Mouse (Mus musculus) neural tube, embryonic 15.5 days (tissue): Measurements from ENCODE around the gene Golim4. TPM values are rescaled to one million over a fixed set of nuclear protein-coding genes. Genes with fewer than 3 reads are reported as not detected.

Source experiments
- ATAC-seq: fragments of 200-750 bp; cut with Nextera tagmentation; 2 replicates; pipeline ENCODE4 v1.8.0; 2017; ENCODE audit warnings: mild to moderate bottlenecking, moderate TSS enrichment, moderate library complexity; ENCODE audit not compliant: low FRiP score
- H3K27ac ChIP-seq: fragments of 300-500 bp; sonication (generic); replicated peaks from 2 replicates; pipeline ENCODE4 v1.5.1; 2015; ENCODE audit warnings: mild to moderate bottlenecking, inconsistent platforms
- H3K27me3 ChIP-seq: fragments of 300-500 bp; sonication (generic); replicated peaks from 2 replicates; pipeline ENCODE4 v1.6.1; 2015; ENCODE audit warnings: inconsistent platforms
- H3K36me3 ChIP-seq: fragments of 300-500 bp; sonication (generic); 2 replicates; pipeline ENCODE4 v1.6.1; 2015; ENCODE audit warnings: inconsistent platforms
- H3K4me1 ChIP-seq: fragments of 300-500 bp; sonication (generic); 2 replicates; pipeline ENCODE4 v1.6.1; 2015; ENCODE audit warnings: inconsistent platforms
- H3K4me2 ChIP-seq: fragments of 300-500 bp; sonication (generic); 2 replicates; pipeline ENCODE4 v1.6.1; 2015; ENCODE audit warnings: inconsistent platforms, mild to moderate bottlenecking, moderate library complexity
- H3K4me3 ChIP-seq: fragments of 300-500 bp; sonication (generic); replicated peaks from 2 replicates; pipeline ENCODE4 v1.5.1; 2015; ENCODE audit warnings: mild to moderate bottlenecking, inconsistent platforms
- H3K9ac ChIP-seq: fragments of 300-500 bp; sonication (generic); replicated peaks from 2 replicates; pipeline ENCODE4 v1.6.1; 2015; ENCODE audit warnings: mild to moderate bottlenecking, inconsistent platforms
- H3K9me3 ChIP-seq: fragments of 300-500 bp; sonication (generic); replicated peaks from 2 replicates; pipeline ENCODE4 v1.6.1; 2016; ENCODE audit warnings: inconsistent platforms
- whole genome bisulfite sequencing: fragments of 180-500 bp; shearing (Covaris S2); methylation state at CpG from one replicate; pipeline ENCODE4 v1.1.7; 2015; ENCODE audit warnings: mixed read lengths; 5-methylcytosine and 5-hydroxymethylcytosine counted together
- polyA plus RNA-seq: library from polyadenylated mRNA; unstranded; fragments of >200 nt; fragmentation: Nextera tagmentation; extraction: Ambion mirVana; gene quantifications from 2 replicates; pipeline ENCODE4 v1.2.1, GENCODE M21; 2015

Gene Golim4
- polyA plus RNA-seq, 1 experiment from 2014 or later = 21.3 TPM

DNA sequence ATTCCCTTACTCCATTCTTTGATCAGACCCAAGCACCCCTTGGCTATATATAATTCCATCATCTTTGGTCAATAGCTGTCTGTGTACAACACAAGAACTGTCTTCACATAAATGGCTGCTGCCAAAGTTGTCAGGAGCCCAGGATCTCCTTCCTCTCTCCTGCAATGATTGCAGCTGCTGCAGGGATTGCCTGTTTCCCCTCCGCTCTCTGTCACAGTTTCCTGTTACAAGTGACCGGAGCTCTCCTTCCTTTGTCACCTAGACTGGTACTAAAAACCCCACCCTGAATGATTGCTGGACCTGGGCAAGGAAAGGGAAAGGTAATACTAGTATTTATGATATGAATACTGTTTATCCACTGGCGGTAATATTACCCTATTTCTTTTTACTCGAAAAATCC is 44.0 kb downstream of the Golim4 start:
- Histone ChIP-seq H3K27ac (no peak overlapping the region), H3K4me2 (no peak overlapping the region), H3K27me3 (no peaks in the 10 kb centered on the region), H3K4me3 (no peak overlapping the region), H3K9me3 (no peaks in the 10 kb centered on the region), H3K9ac (no peak overlapping the region), H3K36me3 (no peaks in the 10 kb centered on the region), H3K4me1 (no peaks in the 10 kb centered on the region)
- WGBS = 73% methylated on average over 4 of the region's 4 CpGs
- ATAC-seq = no peak

DNA sequence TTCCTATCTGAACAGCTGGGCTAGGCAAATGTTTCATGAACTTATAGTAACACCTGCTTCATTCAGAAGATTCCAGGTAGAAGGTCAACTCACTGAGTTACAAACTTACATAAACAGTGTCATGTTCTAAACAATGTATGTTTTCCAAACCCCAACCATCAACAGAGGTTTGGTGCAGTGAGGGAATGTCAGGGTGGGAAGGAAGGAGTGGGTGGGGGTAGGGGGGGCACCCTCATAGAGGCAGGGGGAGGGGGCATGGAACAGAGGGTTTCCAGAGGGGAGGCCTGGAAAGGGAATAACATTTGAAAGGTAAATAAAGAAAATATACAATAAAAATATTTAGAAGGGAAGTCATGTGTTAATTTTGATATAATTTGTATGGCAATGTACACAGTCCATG is 46.0 kb downstream of the Golim4 start:
- Histone ChIP-seq H3K4me1 (no peaks in the 10 kb centered on the region), H3K27me3 (no peaks in the 10 kb centered on the region), H3K9ac (no peak overlapping the region), H3K27ac (no peak overlapping the region), H3K4me2 (no peak overlapping the region), H3K4me3 (no peak overlapping the region), H3K36me3 (0 out of 2 replicates have a peak, but pooled peaks cover 4% of the 10 kb centered on the region), H3K9me3 (no peaks in the 10 kb centered on the region)
- no peak; the same call in 1 of the 2 replicates for ATAC-seq

DNA sequence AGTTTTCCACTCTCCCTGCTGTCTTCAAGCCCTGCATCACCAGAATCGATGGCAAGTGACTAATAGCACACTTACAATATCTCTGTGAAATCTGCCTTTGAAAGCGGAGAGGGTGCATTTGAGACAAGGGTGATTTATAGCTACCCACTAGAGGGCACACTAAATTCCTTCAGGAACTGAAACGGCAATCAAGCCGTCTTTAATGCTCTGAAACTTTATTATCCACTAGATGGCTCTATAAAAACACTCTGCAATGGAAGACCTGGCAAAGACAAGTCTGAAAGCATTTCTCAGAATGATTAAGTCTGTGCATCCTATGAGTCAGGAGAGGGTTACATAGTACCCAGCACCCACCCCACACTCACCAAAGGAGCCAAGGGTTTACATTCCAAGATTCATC is 46.5 kb downstream of the Golim4 start:
- Histone ChIP-seq H3K36me3 (0 out of 2 replicates have a peak, but pooled peaks cover 4% of the 10 kb centered on the region), H3K4me2 (peak overlapping the region; percentile 5; the same call in 1 of the 2 replicates), H3K4me3 (no peak overlapping the region), H3K27me3 (no peaks in the 10 kb centered on the region), H3K9ac (no peak overlapping the region), H3K4me1 (no peaks in the 10 kb centered on the region), H3K9me3 (no peaks in the 10 kb centered on the region), H3K27ac (no peak overlapping the region)
- ATAC-seq = peak; percentile 61; the same call in 1 of the 2 replicates
- WGBS = 1% methylated on average over 4 of the region's 4 CpGs

DNA sequence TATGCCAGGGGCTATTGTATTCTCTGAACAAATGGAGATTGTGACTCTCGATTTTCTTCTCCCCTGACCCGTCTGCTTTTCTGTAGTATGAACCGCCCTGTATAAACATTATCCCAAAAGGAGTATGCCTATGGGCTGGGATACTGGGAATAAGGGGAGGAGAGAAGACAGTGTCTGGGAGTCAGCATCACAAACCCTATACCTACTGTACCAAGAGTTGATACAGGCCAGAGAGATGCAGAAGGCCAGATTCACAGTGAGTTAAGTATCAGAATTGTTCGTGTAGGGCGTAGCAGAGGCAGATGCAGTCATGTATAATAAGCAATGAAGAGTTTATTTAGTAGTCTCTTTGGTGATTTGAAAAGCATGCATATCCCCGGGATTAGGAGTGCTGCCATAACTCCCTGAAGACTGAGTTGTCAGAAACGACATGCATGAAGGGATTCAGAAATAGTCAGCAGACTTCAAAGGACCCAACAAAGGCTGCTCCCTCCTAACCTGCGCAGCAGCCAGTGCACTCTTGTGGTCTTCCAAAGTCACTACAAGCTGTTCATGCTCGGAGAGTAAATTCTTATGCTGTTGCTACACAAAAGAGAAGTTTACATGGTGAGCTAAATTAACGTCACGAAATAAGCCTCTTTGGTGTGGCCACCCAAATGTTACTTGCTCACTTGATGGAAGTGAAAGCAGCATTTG is 54.7 kb downstream of the Golim4 start:
- Histone ChIP-seq H3K27me3 (no peaks in the 10 kb centered on the region), H3K9me3 (no peaks in the 10 kb centered on the region), H3K4me1 (no peaks in the 10 kb centered on the region), H3K9ac (no peak overlapping the region), H3K4me3 (no peak overlapping the region), H3K27ac (no peak overlapping the region), H3K36me3 (0 out of 2 replicates have a peak, but pooled peaks cover 4% of the 10 kb centered on the region), H3K4me2 (no peak overlapping the region)
- WGBS = 77% methylated on average over 11 of the region's 11 CpGs
- no peak; the same call in 1 of the 2 replicates for ATAC-seq

DNA sequence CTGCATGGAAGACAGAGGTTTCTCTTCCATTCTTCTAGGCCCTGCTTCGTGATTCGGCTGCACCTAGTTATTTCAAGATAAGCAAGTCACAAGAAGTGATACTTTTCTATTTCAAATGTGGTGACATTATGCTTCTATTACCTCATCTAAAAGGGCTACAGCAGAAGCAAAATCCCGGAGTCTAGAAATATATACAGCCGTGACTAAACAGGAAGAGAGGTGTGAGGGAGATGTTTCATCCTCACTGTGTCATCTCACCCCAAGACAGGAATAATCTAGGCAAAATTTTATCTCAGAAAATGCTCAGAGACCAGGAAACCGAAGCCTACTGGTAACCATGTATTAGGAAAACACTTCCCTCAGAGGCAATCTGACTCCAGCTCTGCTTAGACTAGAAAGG is 61.7 kb downstream of the Golim4 start:
- 98% methylated on average over 5 of the region's 5 CpGs for WGBS
- no peak for ATAC-seq
- no peaks in the 10 kb centered on the region for H3K27me3 ChIP-seq
- no peaks in the 10 kb centered on the region for H3K4me1 ChIP-seq
- H3K9ac ChIP-seq = no peak overlapping the region
- peaks cover 11% of the 10 kb centered on the region for H3K36me3 ChIP-seq
- H3K9me3 ChIP-seq = no peaks in the 10 kb centered on the region
- no peak overlapping the region for H3K4me3 ChIP-seq
- no peak overlapping the region for H3K4me2 ChIP-seq
- no peak overlapping the region for H3K27ac ChIP-seq

DNA sequence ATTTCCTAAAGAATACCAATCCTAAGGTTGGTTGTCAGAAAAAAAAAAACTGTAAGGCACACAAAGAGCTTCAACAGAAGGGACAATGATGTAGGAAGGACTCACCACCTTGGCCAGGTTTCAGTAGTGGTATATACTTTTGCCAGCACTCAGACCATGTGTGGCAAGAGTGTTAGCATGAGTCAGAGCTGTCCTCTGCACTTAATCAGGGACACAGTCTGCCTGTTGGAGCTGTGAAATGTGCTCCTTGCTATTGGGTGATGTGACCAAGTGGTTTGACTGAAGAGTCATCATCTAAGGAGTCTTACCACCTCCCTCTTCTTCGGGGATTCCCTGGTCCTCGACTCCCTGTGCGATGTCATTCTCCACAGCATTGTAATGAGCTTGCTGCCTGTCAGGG is 65.2 kb downstream of the Golim4 start:
- Histone ChIP-seq H3K4me3 (no peak overlapping the region), H3K9ac (no peak overlapping the region), H3K36me3 (peaks cover 15% of the 10 kb centered on the region), H3K4me1 (no peaks in the 10 kb centered on the region), H3K27ac (no peak overlapping the region), H3K27me3 (no peaks in the 10 kb centered on the region), H3K4me2 (no peak overlapping the region), H3K9me3 (no peaks in the 10 kb centered on the region)
- ATAC-seq = no peak
- WGBS = 90% methylated on average over 3 of the region's 3 CpGs

DNA sequence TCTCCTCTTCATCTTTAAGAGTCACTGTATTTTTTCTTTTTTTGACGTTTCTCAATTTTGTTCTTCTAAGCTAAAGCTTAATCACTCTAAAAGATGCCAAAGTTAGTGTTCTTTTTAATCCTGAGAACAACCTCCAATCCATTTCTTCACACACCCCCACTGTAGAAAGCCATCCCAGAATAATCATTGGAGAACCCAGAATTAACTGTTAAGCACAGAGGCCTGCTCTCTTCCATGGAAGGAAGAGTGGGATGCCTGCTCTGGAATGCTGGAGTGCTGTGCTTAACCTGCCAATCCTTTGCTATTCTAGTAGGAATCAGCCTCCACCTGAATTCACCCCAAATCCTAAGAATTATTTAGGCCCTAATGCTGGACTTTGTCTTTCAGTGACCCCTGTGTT is 67.4 kb downstream of the Golim4 start:
- no peak overlapping the region for H3K4me2 ChIP-seq
- WGBS = 90% methylated on average over 1 of the region's 1 CpGs
- peaks cover 29% of the 10 kb centered on the region for H3K36me3 ChIP-seq

DNA sequence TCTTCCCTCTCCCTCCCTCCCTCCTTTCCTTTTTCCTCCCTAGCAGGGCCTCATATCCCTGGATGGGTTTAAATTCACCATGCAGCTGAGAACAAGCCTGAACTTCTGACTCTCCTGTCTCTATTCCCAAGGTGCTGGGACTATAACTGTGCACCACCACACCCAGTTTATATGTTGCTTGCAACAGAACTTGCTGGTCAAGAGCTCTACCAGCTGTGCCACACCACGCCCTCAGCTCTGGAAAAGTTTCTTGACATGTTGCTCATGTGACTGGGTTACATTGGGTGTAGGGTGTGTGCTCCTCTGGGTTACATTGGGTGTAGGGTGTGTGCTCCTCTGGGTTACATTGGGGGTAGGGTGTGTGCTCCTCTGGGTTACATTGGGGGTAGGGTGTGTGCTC is 75.2 kb downstream of the Golim4 start:
- Histone ChIP-seq H3K4me1 (no peaks in the 10 kb centered on the region), H3K9ac (no peak overlapping the region), H3K4me2 (no peak overlapping the region), H3K4me3 (no peak overlapping the region), H3K27me3 (no peaks in the 10 kb centered on the region), H3K36me3 (peaks cover 21% of the 10 kb centered on the region), H3K27ac (no peak overlapping the region), H3K9me3 (no peaks in the 10 kb centered on the region)
- ATAC-seq = no peak
- WGBS = 100% methylated on average over 1 of the region's 1 CpGs

More for the DNA sequence above, 67.4 kb downstream of the Golim4 start:
- Histone ChIP-seq H3K9me3 (no peaks in the 10 kb centered on the region), H3K27me3 (no peaks in the 10 kb centered on the region), H3K27ac (no peak overlapping the region), H3K4me1 (no peaks in the 10 kb centered on the region), H3K9ac (no peak overlapping the region), H3K4me3 (no peak overlapping the region)
- ATAC-seq = no peak

DNA sequence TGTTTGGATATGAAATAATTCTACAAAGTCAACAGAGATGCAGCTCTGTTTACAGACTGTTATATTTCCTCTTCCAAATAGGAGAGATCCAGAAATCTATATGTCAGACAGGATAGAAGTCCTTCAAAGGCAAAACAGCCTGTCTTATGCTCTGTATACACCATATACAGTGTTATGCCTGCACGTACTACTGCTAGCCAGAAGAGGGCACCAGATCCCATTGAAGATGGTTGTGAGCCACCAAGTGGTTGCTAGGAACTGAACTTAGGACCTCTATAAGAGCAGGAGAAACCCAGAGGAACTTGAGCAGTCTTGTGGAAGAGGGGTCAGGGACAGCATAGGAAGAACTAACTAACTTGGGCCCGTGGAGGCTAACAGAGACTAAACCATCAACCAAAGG is 77.5 kb downstream of the Golim4 start:
- WGBS = 92% methylated on average over 2 of the region's 2 CpGs
- H3K9me3 ChIP-seq = no peaks in the 10 kb centered on the region
- no peaks in the 10 kb centered on the region for H3K27me3 ChIP-seq
- H3K9ac ChIP-seq = no peak overlapping the region
- H3K4me2 ChIP-seq = no peak overlapping the region
- peaks cover 11% of the 10 kb centered on the region for H3K36me3 ChIP-seq
- ATAC-seq = no peak
- no peaks in the 10 kb centered on the region for H3K4me1 ChIP-seq
- H3K4me3 ChIP-seq = no peak overlapping the region
- no peak overlapping the region for H3K27ac ChIP-seq

DNA sequence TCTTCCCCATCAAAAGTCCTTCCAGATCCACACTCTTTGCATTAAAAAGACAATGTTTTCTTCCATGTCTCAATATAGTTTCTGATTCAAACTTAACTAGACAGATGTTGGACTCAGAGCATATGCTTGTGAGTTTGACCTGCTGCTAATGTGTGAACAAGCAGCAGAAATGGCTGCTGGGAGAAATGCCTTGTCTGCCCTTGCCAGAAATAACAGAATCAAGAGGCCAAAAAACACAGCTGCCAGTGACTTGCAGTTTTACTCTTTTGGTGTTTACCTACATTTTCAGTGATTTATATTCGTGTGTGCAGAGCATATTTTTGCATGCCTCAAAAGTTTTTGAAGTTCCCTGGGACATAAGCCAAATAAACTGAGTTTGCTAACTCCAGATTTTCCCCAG is 87.9 kb downstream of the Golim4 start:
- Histone ChIP-seq H3K27ac (no peak overlapping the region), H3K27me3 (no peaks in the 10 kb centered on the region), H3K9me3 (no peaks in the 10 kb centered on the region), H3K36me3 (no peaks in the 10 kb centered on the region), H3K4me2 (no peak overlapping the region), H3K4me1 (no peaks in the 10 kb centered on the region), H3K4me3 (no peak overlapping the region), H3K9ac (no peak overlapping the region)
- no peak for ATAC-seq
- 65% methylated on average over 1 of the region's 1 CpGs for WGBS

DNA sequence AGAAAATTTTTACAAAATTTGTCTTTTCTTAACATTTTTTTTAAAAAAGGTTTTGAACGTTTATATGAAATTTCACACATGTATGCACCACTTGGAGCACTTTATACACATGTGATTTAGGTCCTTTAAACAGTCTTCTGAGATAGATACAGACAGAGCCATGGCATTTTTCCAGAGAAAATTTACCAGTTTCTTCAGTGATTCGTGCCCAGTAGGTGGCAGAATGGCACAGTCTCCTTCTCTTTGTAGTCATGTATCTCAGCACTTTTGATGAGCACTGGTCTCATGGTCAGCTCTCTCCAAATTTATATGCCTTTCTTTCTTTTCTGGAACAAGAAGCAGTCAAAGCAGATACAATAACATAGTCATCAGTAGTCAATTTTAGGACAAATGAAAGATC is 92.5 kb downstream of the Golim4 start:
- no peak for ATAC-seq
- H3K36me3 ChIP-seq = no peaks in the 10 kb centered on the region

DNA sequence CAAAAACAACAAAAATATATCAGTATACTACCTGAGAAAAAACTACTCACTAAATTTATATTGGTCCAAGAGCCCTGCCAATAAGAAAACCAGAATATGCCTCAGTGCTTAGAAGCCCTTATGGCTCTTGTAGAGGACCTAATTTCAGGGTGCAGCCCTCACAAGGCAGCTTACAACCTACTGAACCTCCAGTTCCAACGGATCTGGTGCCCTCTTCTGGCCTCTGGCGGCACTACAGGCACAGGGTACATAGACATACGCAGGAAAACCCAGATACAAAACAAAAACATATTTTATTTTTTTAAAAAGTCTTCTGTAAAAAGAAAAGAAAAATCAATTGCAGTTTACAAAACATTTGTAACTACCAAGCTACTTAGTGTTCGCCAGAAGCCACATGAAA is 95.1 kb downstream of the Golim4 start:
- no peaks in the 10 kb centered on the region for H3K4me1 ChIP-seq
- H3K36me3 ChIP-seq = no peaks in the 10 kb centered on the region
- no peak overlapping the region for H3K4me3 ChIP-seq
- H3K4me2 ChIP-seq = no peak overlapping the region
- H3K9ac ChIP-seq = no peak overlapping the region
- no peak for ATAC-seq
- 34% methylated on average over 4 of the region's 4 CpGs for WGBS
- no peaks in the 10 kb centered on the region for H3K27me3 ChIP-seq
- H3K27ac ChIP-seq = no peak overlapping the region
- H3K9me3 ChIP-seq = no peaks in the 10 kb centered on the region

More for the DNA sequence above, 92.5 kb downstream of the Golim4 start:
- H3K27me3 ChIP-seq = no peaks in the 10 kb centered on the region
- no peak overlapping the region for H3K4me2 ChIP-seq
- H3K9ac ChIP-seq = no peak overlapping the region
- no peak overlapping the region for H3K27ac ChIP-seq
- H3K4me1 ChIP-seq = no peaks in the 10 kb centered on the region
- no peaks in the 10 kb centered on the region for H3K9me3 ChIP-seq
- no peak overlapping the region for H3K4me3 ChIP-seq
- 38% methylated on average over 2 of the region's 2 CpGs for WGBS
